Mouse (Mus musculus): ENCODE results near the gene Ankrd34b.

Gene Ankrd34b

DNA sequence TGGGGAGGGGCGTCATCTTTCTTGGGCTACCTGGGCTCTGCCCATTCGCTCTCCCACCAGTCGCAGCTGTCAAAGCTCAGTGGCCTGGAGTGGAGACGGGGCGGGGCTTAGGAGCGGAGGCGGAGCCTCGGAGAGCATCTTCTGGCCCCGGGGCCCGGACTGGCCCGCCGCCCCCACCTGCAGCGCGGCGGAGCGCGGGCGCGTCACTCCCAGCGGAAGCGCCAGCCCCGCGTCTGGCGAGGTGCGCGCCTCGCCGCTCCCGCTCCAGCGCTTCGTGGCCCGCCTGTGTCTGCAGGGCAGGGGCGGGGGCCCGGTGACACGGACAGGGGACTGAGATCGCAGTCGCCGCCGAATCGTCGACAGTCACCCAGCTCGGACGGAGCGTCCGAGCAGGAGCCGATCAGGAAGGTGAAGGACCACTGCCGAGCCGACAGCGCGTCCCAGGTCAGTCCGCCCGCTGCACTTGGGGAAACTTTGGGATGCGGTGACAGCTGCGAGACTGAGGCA is at the start of gene Ankrd34b:
Gene Ankrd34b, plus strand, starts transcription at position 139 of the 507 bp plus-strand sequence.
- peak; percentile 44 for DNase-seq (ENCODE audit: low spot score)

GRCm38 (mm10) chr13:92387367-92387766 is 38.3 kb upstream of the Ankrd34b start:
- DNase-seq (ENCODE audit: low spot score) = no peak

- DNase-seq (ENCODE audit: low spot score) = no peak
Measured at GRCm38 (mm10) chr13:92393047-92393661, 32.5 kb upstream of the Ankrd34b start.

GRCm38 (mm10) chr13:92398491-92399384 is 27.0 kb upstream of the Ankrd34b start:
- no peak for DNase-seq (ENCODE audit: low spot score)

GRCm38 (mm10) chr13:92402063-92402462 is 23.6 kb upstream of the Ankrd34b start:
- DNase-seq (ENCODE audit: low spot score) = no peak

DNA sequence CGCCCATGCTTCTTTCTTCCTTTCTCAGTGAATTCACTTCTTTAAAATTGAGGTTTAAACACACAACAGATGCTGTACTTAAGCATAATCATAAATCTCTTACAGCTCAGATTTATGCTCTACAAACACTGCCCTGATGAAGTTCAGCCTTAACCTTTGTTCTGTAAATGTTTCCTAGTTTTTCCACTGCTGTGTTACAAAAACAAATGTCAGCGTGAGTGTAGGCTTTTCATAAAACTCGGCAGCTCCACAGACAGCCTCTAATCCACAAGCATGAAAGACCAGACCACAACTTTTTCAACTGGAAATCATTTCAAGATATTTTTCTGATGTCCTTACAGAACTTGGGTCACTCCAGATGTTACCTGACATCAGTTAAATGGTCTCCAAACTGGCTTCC is 22.2 kb upstream of the Ankrd34b start:
- no peak for DNase-seq (ENCODE audit: low spot score)

DNA sequence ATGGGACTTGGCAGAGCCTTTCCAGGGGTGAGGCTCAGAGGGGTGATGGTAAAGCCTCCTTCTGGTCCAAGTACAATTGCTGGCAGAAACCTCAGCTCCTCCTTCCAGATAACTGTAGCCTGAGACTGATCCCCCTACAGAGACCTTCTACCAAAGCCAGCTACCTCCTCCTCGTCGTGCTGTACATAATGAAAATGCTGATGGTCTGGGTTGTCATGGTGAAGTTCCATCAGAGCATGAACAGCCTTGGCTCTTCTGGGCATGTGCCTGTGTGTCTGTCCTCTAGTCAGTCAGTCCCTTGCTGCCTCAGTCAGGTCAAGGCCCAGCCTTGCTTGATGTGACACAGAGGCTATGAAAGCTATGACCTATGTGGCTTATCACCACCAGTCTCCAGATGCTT is 15.2 kb upstream of the Ankrd34b start:
- no peak for DNase-seq (ENCODE audit: low spot score)

DNA sequence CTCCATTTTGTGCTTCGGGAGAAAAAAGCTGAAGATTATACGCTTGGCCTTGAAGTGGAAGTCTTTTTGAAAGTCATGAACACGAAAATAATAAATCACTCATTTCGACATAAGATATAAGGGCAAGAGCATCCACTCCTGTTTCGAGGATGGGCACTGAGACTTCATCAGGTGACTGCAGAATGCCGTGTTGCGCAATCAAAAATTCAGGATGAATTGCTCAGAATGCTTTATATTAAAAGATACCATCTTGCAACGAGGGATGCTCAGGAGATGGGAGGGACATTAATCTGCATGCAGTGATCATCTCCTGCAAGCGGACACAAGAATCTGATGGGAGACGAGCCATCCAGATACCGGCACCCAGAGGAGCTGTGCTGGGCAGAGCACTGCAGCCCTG is 6.1 kb upstream of the Ankrd34b start:
- DNase-seq (ENCODE audit: low spot score) = no peak

DNA sequence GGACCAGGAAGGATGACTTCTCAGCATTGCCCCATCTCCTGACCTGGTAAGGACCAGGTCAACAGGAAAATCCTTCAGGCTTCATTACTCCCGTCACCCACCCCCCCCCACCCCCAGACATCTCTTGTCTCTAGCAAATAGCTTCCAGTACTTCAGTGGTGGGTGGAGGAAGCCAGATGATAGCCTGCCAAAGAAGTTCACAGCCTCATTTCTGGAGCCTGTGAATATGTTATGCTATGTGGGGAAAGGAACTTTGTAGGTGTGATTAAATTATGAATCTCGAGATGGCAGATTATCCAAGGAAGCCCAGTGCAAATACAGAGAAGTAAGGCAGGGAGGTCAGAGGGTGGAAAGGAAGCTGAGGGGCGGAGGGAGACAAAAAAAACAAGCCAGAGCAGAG is 2.0 kb upstream of the Ankrd34b start:
- DNase-seq (ENCODE audit: low spot score) = no peak

- DNase-seq (ENCODE audit: low spot score) = no peak
Measured at GRCm38 (mm10) chr13:92426294-92427051, 777 bp downstream of the Ankrd34b start.

- no peak for DNase-seq (ENCODE audit: low spot score)
Measured at GRCm38 (mm10) chr13:92427351-92427855, 1.7 kb downstream of the Ankrd34b start.

DNA sequence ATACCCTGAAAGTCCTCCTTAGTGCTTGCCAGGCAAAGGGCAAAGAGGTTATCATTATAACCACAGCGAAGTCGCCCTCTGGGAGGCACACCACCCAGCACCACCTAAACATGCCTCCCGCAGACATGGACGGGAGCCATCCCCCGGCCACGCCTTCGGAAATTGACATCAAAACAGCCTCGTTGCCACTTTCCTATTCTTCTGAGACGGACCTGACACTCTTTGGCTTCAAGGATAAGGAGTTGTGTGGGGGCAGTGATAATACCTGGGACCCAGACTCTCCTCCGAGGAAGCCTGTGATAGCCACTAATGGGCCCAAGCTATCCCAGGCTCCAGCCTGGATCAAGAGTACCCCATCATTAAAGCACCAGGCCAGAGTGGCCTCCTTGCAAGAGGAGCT is 13.0 kb downstream of the Ankrd34b start:
- DNase-seq (ENCODE audit: low spot score) = no peak

- DNase-seq (ENCODE audit: low spot score) = no peak
Measured at GRCm38 (mm10) chr13:92440286-92440685, 14.6 kb downstream of the Ankrd34b start.

DNA sequence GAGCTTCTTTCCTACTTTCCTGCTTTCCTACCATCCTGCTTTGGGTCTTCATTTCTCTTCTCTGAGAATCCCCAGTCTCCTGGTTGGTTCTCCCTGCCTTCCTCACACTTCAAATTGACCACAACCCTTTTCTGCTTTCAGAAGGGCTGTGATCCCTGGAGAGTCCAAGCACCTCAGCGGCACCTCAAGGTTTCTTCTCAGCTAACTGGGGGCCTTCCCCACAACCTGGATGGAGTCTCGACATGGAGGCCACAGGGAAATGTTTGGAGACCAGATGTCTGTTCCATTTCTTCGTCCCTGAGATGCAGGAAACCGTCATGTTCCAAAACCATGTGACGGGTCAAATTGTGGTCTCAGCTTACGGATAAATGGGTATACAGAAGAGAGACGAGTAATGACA is 21.2 kb downstream of the Ankrd34b start:
- no peak for DNase-seq (ENCODE audit: low spot score)

GRCm38 (mm10) chr13:92464698-92465097 is 39.0 kb downstream of the Ankrd34b start:
- DNase-seq (ENCODE audit: low spot score) = no peak

- DNase-seq (ENCODE audit: low spot score) = no peak
Measured at GRCm38 (mm10) chr13:92467891-92468290, 42.2 kb downstream of the Ankrd34b start.

DNA sequence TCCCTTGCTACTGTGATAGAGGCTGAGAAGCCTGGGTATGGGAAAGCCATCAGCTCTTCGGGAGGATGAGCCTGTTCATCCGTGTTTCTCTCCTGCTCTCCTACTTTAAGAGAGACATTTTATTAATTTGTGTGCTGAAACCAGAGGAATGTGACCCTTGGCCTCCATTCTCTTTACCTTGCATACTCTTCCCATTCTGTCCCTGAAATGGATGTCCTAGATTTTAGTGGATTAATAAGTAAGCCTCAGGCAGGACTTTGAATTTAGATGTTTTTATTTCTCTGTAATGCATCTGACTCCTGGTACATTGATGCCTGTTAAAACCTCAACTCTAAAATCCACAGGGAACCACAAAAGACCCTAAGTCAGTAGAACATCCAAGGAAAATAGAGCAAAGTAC is 43.7 kb downstream of the Ankrd34b start:
- DNase-seq (ENCODE audit: low spot score) = no peak

DNA sequence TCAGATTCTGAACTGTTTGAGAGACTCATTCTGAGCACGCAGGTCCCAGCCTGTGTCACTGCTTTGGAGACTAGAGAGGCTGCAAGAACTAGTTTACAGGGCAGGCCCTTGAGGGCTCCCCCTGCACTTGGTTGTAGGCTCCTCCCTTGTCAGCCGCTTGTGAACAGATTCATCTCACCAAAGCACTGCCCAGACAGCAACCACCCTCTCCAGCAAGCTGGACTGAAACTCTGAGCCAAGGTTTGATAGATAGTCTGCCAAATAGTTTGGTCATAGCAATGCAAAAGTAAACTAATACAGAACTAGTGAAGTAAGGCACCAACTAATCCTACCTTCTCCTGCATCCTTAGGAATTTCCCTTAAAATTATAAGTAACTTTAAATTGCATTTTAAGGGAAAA is 44.5 kb downstream of the Ankrd34b start:
- DNase-seq (ENCODE audit: low spot score) = no peak

DNA sequence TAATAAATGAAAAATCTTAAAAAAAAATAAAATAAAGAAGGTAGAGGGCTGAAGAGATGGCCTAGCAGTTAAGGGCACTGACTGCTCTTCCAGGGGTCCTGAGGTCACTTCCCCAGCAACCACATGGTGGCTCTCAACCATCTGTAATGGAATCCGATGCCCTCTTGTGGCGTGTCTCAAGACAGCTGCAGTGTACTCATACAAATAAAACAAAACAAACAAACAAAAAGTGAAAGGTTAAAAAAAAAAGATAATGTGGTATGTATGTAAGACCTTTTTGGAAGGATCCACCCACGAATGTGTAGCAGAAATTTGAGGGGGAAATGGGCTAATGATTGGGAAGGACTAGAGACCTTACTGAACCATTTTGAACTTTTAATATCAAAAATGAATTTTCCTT is 57.7 kb downstream of the Ankrd34b start:
- DNase-seq (ENCODE audit: low spot score) = peak; percentile 38

GRCm38 (mm10) chr13:92483852-92484463 is 58.3 kb downstream of the Ankrd34b start, which contains the start of gene Fam151b:
Fam151b (minus strand) TSS chr13:92484015.
- DNase-seq (ENCODE audit: low spot score) = peak; percentile 91

DNA sequence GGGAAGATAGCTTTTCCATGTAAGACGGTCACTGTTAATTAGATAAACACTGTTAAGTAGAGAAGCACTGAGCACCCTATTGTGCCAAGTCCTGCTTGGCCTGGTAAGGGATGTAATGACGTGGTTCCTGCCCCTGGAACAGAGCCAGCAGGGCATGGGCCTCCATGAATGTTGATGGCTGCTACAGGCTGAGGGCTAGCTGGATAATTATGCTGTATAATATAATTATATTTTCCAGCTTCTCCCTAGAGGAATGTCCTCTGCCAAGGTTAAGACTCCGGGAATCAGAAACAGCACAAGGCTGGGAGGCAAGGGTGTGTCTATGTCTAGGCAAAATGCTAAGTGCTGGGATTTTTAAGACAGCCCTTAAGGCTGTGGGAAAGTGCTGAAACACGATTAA is 65.1 kb downstream of the Ankrd34b start:
- no peak for DNase-seq (ENCODE audit: low spot score)
